Mouse (Mus musculus) thymus, adult 2 months (tissue): ENCODE data around the gene Dync2h1.

Experiments used
- CTCF ChIP-seq: fragments of 200-500 bp; IDR thresholded peaks from 2 replicates; pipeline ENCODE4 v1.5.1; 2012; ENCODE audit warnings: mild to moderate bottlenecking, control low read depth, low read length, moderate library complexity, borderline replicate concordance; ENCODE audit not compliant: control insufficient read depth, poor library complexity, insufficient read depth; ENCODE audit errors: extremely low read depth
- POLR2A ChIP-seq: fragments of 200-500 bp; IDR thresholded peaks from 2 replicates; pipeline ENCODE4 v1.6.1; 2012; ENCODE audit warnings: mild to moderate bottlenecking, low read length, control low read depth, moderate library complexity; ENCODE audit not compliant: control insufficient read depth, poor library complexity, insufficient read depth; ENCODE audit errors: extremely low read depth

DNA sequence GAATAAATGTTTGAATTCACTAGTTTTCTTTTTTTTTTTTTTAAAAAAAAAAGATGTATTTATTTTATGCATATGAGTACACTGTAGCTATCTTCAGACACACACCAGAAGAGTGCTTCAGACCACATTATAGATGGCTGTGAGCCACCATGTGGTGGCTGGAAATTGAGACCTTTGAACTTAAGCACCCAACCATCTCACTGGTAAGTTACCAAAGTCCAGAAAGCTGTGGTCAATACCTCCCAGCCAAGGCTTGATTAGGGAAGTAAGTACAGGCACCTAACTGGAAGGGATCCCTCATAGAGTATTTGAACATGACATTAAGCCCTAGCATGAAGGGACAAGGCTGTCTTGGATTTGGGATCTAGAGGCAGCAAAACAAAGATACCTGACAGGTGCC, 292.9 kb downstream of the Dync2h1 start:
- TF ChIP-seq CTCF (no peak), POLR2A (no peak)
